Mouse (Mus musculus): Measurements from ENCODE around the gene Itpr1. TPM values are rescaled to one million over a fixed set of nuclear protein-coding genes. Genes with fewer than 3 reads are reported as not detected.

Gene Itpr1
- polyA plus RNA-seq, 1 experiment from 2014 or later, result 8.3 TPM

- 82% methylated on average over 6 of the region's 6 CpGs for WGBS
- Histone ChIP-seq H3K36me3 (ENCODE audit: control insufficient read depth, insufficient read depth, low read length) (no peaks in the 10 kb centered on the region), H3K27ac (ENCODE audit: low read depth, low read length) (no peak overlapping the region), H3K4me1 (replicated peaks; ENCODE audit: control insufficient read depth, insufficient read depth, low read length) (peaks cover 24% of the 10 kb centered on the region), H3K9ac (ENCODE audit: low read depth, low read length) (no peak overlapping the region), H3K4me2 (no peak overlapping the region), H3K9me3 (ENCODE audit: control insufficient read depth, low read length) (no peaks in the 10 kb centered on the region), H3K4me3 (ENCODE audit: low read depth, low read length) (no peak overlapping the region), H3K27me3 (replicated peaks; ENCODE audit: control insufficient read depth, insufficient read depth, low read length) (no peaks in the 10 kb centered on the region)
- no peak for ATAC-seq (replicated peaks; ENCODE audit: low FRiP score)
- DNase-seq (ENCODE audit: low spot score), result no peak
Observed at GRCm38 (mm10) chr6:108534596-108534995, 321.7 kb downstream of the Itpr1 start.

- Histone ChIP-seq H3K36me3 (ENCODE audit: control insufficient read depth, insufficient read depth, low read length) (no peaks in the 10 kb centered on the region), H3K4me3 (ENCODE audit: low read depth, low read length) (no peak overlapping the region), H3K9me3 (ENCODE audit: control insufficient read depth, low read length) (no peaks in the 10 kb centered on the region), H3K27ac (ENCODE audit: low read depth, low read length) (no peak overlapping the region), H3K4me1 (replicated peaks; ENCODE audit: control insufficient read depth, insufficient read depth, low read length) (peaks cover 24% of the 10 kb centered on the region), H3K4me2 (no peak overlapping the region), H3K9ac (ENCODE audit: low read depth, low read length) (no peak overlapping the region), H3K27me3 (replicated peaks; ENCODE audit: control insufficient read depth, insufficient read depth, low read length) (no peaks in the 10 kb centered on the region)
- no peak for DNase-seq (ENCODE audit: low spot score)
- no peak for ATAC-seq (replicated peaks; ENCODE audit: low FRiP score)
- WGBS, result 83% methylated on average over 4 of the region's 4 CpGs
Observed at GRCm38 (mm10) chr6:108535309-108535708, 322.4 kb downstream of the Itpr1 start.

GRCm38 (mm10) chr6:108536546-108537317 is 323.8 kb downstream of the Itpr1 start:
- Histone ChIP-seq H3K4me1 (replicated peaks; ENCODE audit: control insufficient read depth, insufficient read depth, low read length) (peaks cover 12% of the 10 kb centered on the region), H3K4me2 (no peak overlapping the region), H3K9ac (ENCODE audit: low read depth, low read length) (no peak overlapping the region), H3K9me3 (ENCODE audit: control insufficient read depth, low read length) (no peaks in the 10 kb centered on the region), H3K4me3 (ENCODE audit: low read depth, low read length) (no peak overlapping the region), H3K27me3 (replicated peaks; ENCODE audit: control insufficient read depth, insufficient read depth, low read length) (no peaks in the 10 kb centered on the region), H3K27ac (ENCODE audit: low read depth, low read length) (no peak overlapping the region), H3K36me3 (ENCODE audit: control insufficient read depth, insufficient read depth, low read length) (no peaks in the 10 kb centered on the region)
- no peak for DNase-seq (ENCODE audit: low spot score)
- 38% methylated on average over 8 of the region's 8 CpGs for WGBS
- 0 out of 2 replicates have a peak, but pooled peaks have one; percentile 32 for ATAC-seq (replicated peaks; ENCODE audit: low FRiP score)

GRCm38 (mm10) chr6:108538406-108538805 is 325.5 kb downstream of the Itpr1 start:
- H3K4me2 ChIP-seq, result no peak overlapping the region
- H3K27me3 ChIP-seq (replicated peaks; ENCODE audit: control insufficient read depth, insufficient read depth, low read length), result no peaks in the 10 kb centered on the region
- H3K27ac ChIP-seq (ENCODE audit: low read depth, low read length), result no peak overlapping the region
- DNase-seq (ENCODE audit: low spot score) (no peak), ATAC-seq (replicated peaks; ENCODE audit: low FRiP score) (no peak)
- H3K4me3 ChIP-seq (ENCODE audit: low read depth, low read length), result no peak overlapping the region
- H3K9me3 ChIP-seq (ENCODE audit: control insufficient read depth, low read length), result no peaks in the 10 kb centered on the region
- H3K36me3 ChIP-seq (ENCODE audit: control insufficient read depth, insufficient read depth, low read length), result no peaks in the 10 kb centered on the region
- 90% methylated on average over 4 of the region's 4 CpGs for WGBS
- H3K9ac ChIP-seq (ENCODE audit: low read depth, low read length), result no peak overlapping the region
- peaks cover 2% of the 10 kb centered on the region; the same call in 1 of the 2 replicates for H3K4me1 ChIP-seq (replicated peaks; ENCODE audit: control insufficient read depth, insufficient read depth, low read length)

GRCm38 (mm10) chr6:108540441-108540840 is 327.5 kb downstream of the Itpr1 start:
- H3K36me3 ChIP-seq (ENCODE audit: control insufficient read depth, insufficient read depth, low read length), result no peaks in the 10 kb centered on the region
- H3K27ac ChIP-seq (ENCODE audit: low read depth, low read length), result no peak overlapping the region
- 84% methylated on average over 6 of the region's 6 CpGs for WGBS
- H3K4me3 ChIP-seq (ENCODE audit: low read depth, low read length), result no peak overlapping the region
- no peaks in the 10 kb centered on the region for H3K9me3 ChIP-seq (ENCODE audit: control insufficient read depth, low read length)
- DNase-seq (ENCODE audit: low spot score) (no peak), ATAC-seq (replicated peaks; ENCODE audit: low FRiP score) (no peak)
- H3K4me2 ChIP-seq, result no peak overlapping the region
- H3K4me1 ChIP-seq (replicated peaks; ENCODE audit: control insufficient read depth, insufficient read depth, low read length), result peaks cover 2% of the 10 kb centered on the region; the same call in 1 of the 2 replicates
- no peaks in the 10 kb centered on the region for H3K27me3 ChIP-seq (replicated peaks; ENCODE audit: control insufficient read depth, insufficient read depth, low read length)
- no peak overlapping the region for H3K9ac ChIP-seq (ENCODE audit: low read depth, low read length)

- Histone ChIP-seq H3K4me2 (no peak overlapping the region), H3K36me3 (ENCODE audit: control insufficient read depth, insufficient read depth, low read length) (no peaks in the 10 kb centered on the region), H3K9me3 (ENCODE audit: control insufficient read depth, low read length) (no peaks in the 10 kb centered on the region), H3K9ac (ENCODE audit: low read depth, low read length) (no peak overlapping the region), H3K4me1 (replicated peaks; ENCODE audit: control insufficient read depth, insufficient read depth, low read length) (no peaks in the 10 kb centered on the region), H3K27ac (ENCODE audit: low read depth, low read length) (no peak overlapping the region), H3K27me3 (replicated peaks; ENCODE audit: control insufficient read depth, insufficient read depth, low read length) (no peaks in the 10 kb centered on the region), H3K4me3 (ENCODE audit: low read depth, low read length) (no peak overlapping the region)
- ATAC-seq (replicated peaks; ENCODE audit: low FRiP score) (no peak), DNase-seq (ENCODE audit: low spot score) (no peak)
- 85% methylated on average over 7 of the region's 7 CpGs for WGBS
Observed at GRCm38 (mm10) chr6:108544917-108545316, 332.0 kb downstream of the Itpr1 start.

- Histone ChIP-seq H3K9me3 (ENCODE audit: control insufficient read depth, low read length) (no peaks in the 10 kb centered on the region), H3K4me3 (ENCODE audit: low read depth, low read length) (no peak overlapping the region), H3K9ac (ENCODE audit: low read depth, low read length) (no peak overlapping the region), H3K4me2 (no peak overlapping the region), H3K4me1 (replicated peaks; ENCODE audit: control insufficient read depth, insufficient read depth, low read length) (no peaks in the 10 kb centered on the region), H3K27ac (ENCODE audit: low read depth, low read length) (no peak overlapping the region), H3K27me3 (replicated peaks; ENCODE audit: control insufficient read depth, insufficient read depth, low read length) (no peaks in the 10 kb centered on the region), H3K36me3 (ENCODE audit: control insufficient read depth, insufficient read depth, low read length) (no peaks in the 10 kb centered on the region)
- DNase-seq (ENCODE audit: low spot score), result no peak
- 83% methylated on average over 5 of the region's 5 CpGs for WGBS
- no peak for ATAC-seq (replicated peaks; ENCODE audit: low FRiP score)
Observed at GRCm38 (mm10) chr6:108545464-108545863, 332.6 kb downstream of the Itpr1 start.

- no peak overlapping the region for H3K4me2 ChIP-seq
- WGBS, result 90% methylated on average over 3 of the region's 3 CpGs
- no peaks in the 10 kb centered on the region for H3K9me3 ChIP-seq (ENCODE audit: control insufficient read depth, low read length)
- no peak for DNase-seq (ENCODE audit: low spot score)
- no peak for ATAC-seq (replicated peaks; ENCODE audit: low FRiP score)
- no peaks in the 10 kb centered on the region for H3K36me3 ChIP-seq (ENCODE audit: control insufficient read depth, insufficient read depth, low read length)
- H3K27me3 ChIP-seq (replicated peaks; ENCODE audit: control insufficient read depth, insufficient read depth, low read length), result no peaks in the 10 kb centered on the region
- H3K27ac ChIP-seq (ENCODE audit: low read depth, low read length), result no peak overlapping the region
- H3K4me1 ChIP-seq (replicated peaks; ENCODE audit: control insufficient read depth, insufficient read depth, low read length), result no peaks in the 10 kb centered on the region
- no peak overlapping the region for H3K4me3 ChIP-seq (ENCODE audit: low read depth, low read length)
- no peak overlapping the region for H3K9ac ChIP-seq (ENCODE audit: low read depth, low read length)
Observed at GRCm38 (mm10) chr6:108548413-108548812, 335.5 kb downstream of the Itpr1 start.

GRCm38 (mm10) chr6:108549495-108549935 is 336.6 kb downstream of the Itpr1 start:
- DNase-seq (ENCODE audit: low spot score), result no peak
- no peak for ATAC-seq (replicated peaks; ENCODE audit: low FRiP score)
- Histone ChIP-seq H3K9ac (ENCODE audit: low read depth, low read length) (no peak overlapping the region), H3K4me1 (replicated peaks; ENCODE audit: control insufficient read depth, insufficient read depth, low read length) (no peaks in the 10 kb centered on the region), H3K27ac (ENCODE audit: low read depth, low read length) (no peak overlapping the region), H3K36me3 (ENCODE audit: control insufficient read depth, insufficient read depth, low read length) (no peaks in the 10 kb centered on the region), H3K4me3 (ENCODE audit: low read depth, low read length) (no peak overlapping the region), H3K4me2 (no peak overlapping the region), H3K9me3 (ENCODE audit: control insufficient read depth, low read length) (no peaks in the 10 kb centered on the region), H3K27me3 (replicated peaks; ENCODE audit: control insufficient read depth, insufficient read depth, low read length) (no peaks in the 10 kb centered on the region)
- WGBS, result 80% methylated on average over 6 of the region's 6 CpGs

All from liver, embryonic 11.5 days (tissue).